In the genomic region with DNA sequence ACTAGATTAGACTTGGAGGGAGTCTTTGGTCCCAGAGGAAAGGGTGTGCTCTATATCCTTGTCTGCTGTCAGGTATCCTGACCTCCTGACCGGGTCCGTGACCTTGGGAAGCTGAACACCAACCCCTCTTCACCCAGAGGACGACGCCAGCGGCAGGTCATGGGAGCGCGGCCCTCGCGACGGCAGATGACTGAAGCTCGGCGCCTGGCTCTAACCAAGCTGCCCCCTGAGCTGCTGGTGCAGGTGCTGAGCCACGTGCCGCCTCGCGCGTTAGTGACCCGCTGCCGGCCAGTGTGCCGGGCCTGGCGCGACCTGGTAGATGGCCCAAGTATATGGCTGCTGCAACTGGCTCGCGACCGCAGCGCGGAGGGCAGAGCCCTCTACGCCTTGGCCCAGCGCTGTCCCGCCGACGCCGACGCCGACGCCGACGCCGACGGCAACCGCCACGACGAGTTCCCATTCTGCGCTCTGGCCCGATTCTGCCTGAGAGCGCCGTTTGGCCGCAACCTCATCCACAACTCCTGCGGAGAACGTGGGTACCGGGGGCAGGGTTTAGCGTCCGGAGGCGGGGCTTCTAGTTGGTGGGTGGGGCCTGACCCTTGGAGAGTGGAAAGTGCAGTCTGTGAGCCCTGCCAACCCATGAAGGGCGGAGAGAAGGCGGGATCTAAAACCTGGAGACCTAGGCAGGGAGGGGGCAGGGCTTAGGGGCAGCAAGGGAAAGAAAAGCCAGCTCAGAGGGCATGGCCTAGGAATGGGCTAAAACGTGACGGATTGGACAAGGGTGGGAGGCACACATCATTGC, we compare ENCODE assay signal across 8 mouse cellular contexts. TPM values are rescaled to one million over a fixed set of nuclear protein-coding genes. Genes with fewer than 3 reads are reported as not detected.
DNase-seq lines count a peak whose midpoint lies in the region; ATAC-seq lines count a peak whose summit lies in the region.
"Had no signal": no experiment of that assay in that cellular context is flagged by ENCODE, and none has a peak within 500 bp of the region (broad histone marks: within the 10 kb centered on the region; RNA-seq: fewer than 3 reads in every experiment).

No protein-coding gene starts in this region.

- H3K4me1 ChIP-seq in hindbrain, embryonic 12.5 days = peaks cover 8% of the 10 kb centered on the region
- 0 out of 2 replicates have a peak, but pooled peaks cover 3% of the 10 kb centered on the region for H3K4me1 ChIP-seq in limb, embryonic 11.5 days (ENCODE audit: control insufficient read depth, insufficient read depth, low read length)
- H3K4me1 ChIP-seq in midbrain, embryonic 11.5 days (ENCODE audit: control insufficient read depth, insufficient read depth, low read length) = peaks cover 7% of the 10 kb centered on the region; the same call in 1 of the 2 replicates

- peaks cover 9% of the 10 kb centered on the region for H3K36me3 ChIP-seq in hindbrain, embryonic 12.5 days
- peaks cover 7% of the 10 kb centered on the region for H3K36me3 ChIP-seq in limb, embryonic 11.5 days (ENCODE audit: control insufficient read depth, insufficient read depth, low read length)
- no peaks in the 10 kb centered on the region for H3K36me3 ChIP-seq in midbrain, embryonic 11.5 days (ENCODE audit: control insufficient read depth, insufficient read depth, low read length)

- peak overlapping the region; percentile 46 for H3K9ac ChIP-seq in hindbrain, embryonic 12.5 days
- H3K9ac ChIP-seq in limb, embryonic 11.5 days (ENCODE audit: low read length) = peak overlapping the region; percentile 52
- peak overlapping the region; percentile 57 for H3K9ac ChIP-seq in midbrain, embryonic 11.5 days (ENCODE audit: low read length)

- no peak overlapping the region for H3K27ac ChIP-seq in hindbrain, embryonic 12.5 days
- H3K27ac ChIP-seq in limb, embryonic 11.5 days (replicated peaks; ENCODE audit: low read depth, low read length) = 0 out of 2 replicates have a peak overlapping the region, but pooled peaks have one; percentile 21
- H3K27ac ChIP-seq in midbrain, embryonic 11.5 days (ENCODE audit: low read depth, low read length) = no peak overlapping the region
- H3K27ac ChIP-seq: macrophage had no signal

- peak overlapping the region; percentile 62 for H3K4me2 ChIP-seq in hindbrain, embryonic 12.5 days (replicated peaks)
- H3K4me2 ChIP-seq in limb, embryonic 11.5 days (ENCODE audit: low read depth, severe bottlenecking) = peak overlapping the region; percentile 79
- peak overlapping the region; percentile 67 for H3K4me2 ChIP-seq in midbrain, embryonic 11.5 days

- H3K4me3 ChIP-seq in hindbrain, embryonic 12.5 days = peak overlapping the region; percentile 38
- peak overlapping the region; percentile 42 for H3K4me3 ChIP-seq in limb, embryonic 11.5 days (ENCODE audit: low read depth, low read length)
- peak overlapping the region; percentile 39 for H3K4me3 ChIP-seq in midbrain, embryonic 11.5 days (ENCODE audit: low read depth, low read length)

- DNase-seq in adrenal gland, postnatal 10 days = peak; percentile 90
- peak; percentile 82 for DNase-seq in cerebellum, adult 9-11 months
- peak; percentile 31 to 34 for DNase-seq in frontal cortex, postnatal 36 days (ENCODE audit: low spot score in 2 of 2)
- DNase-seq in limb, embryonic 11.5 days (ENCODE audit: low spot score) = peak; percentile 91
- DNase-seq in midbrain, embryonic 11.5 days (ENCODE audit: low spot score, missing footprints) = peak; percentile 97
- DNase-seq in spleen, postnatal 14 days (ENCODE audit: low spot score in 2 of 2) = peak; percentile 56 to 60

- whole genome bisulfite sequencing in hindbrain, embryonic 12.5 days = 3% methylated on average over 58 of the region's 58 CpGs
- WGBS in limb, embryonic 11.5 days = 2% methylated on average over 58 of the region's 58 CpGs
- WGBS in midbrain, embryonic 11.5 days = 2% methylated on average over 58 of the region's 58 CpGs

- ATAC-seq in hindbrain, embryonic 12.5 days (ENCODE audit: low FRiP score) = peak; percentile 78
- peak; percentile 91 for ATAC-seq in limb, embryonic 11.5 days (ENCODE audit: insufficient number of reproducible peaks, low FRiP score, low TSS enrichment, low read depth)
- ATAC-seq in midbrain, embryonic 11.5 days (ENCODE audit: low FRiP score) = peak; percentile 87

- H3K27me3 ChIP-seq in hindbrain, embryonic 12.5 days = peaks cover 16% of the 10 kb centered on the region
- no peaks in the 10 kb centered on the region for H3K27me3 ChIP-seq in limb, embryonic 11.5 days (ENCODE audit: control insufficient read depth, insufficient read depth, low read length)
- peaks cover 3% of the 10 kb centered on the region for H3K27me3 ChIP-seq in midbrain, embryonic 11.5 days (ENCODE audit: control insufficient read depth, insufficient read depth, low read length)

- H3K9me3 ChIP-seq in hindbrain, embryonic 12.5 days (replicated peaks) = peaks cover 10% of the 10 kb centered on the region
- H3K9me3 ChIP-seq in limb, embryonic 11.5 days (ENCODE audit: control insufficient read depth, low read length) = no peaks in the 10 kb centered on the region
- H3K9me3 ChIP-seq in midbrain, embryonic 11.5 days (ENCODE audit: control insufficient read depth, low read length) = no peaks in the 10 kb centered on the region

RNA-seq across cellular contexts. Expression of a gene that starts 9.1 kb away (rescaled TPM):
- total RNA-seq in adrenal gland, postnatal 10 days (2021) = 10 to 100 TPM; 63.8 to 72.4 TPM
- polyA plus RNA-seq in hindbrain, embryonic 12.5 days (2016; fragmentation: Nextera tagmentation; extraction: Ambion mirVana) = 107 and 116 TPM in 2 replicates
- polyA plus RNA-seq in limb, embryonic 11.5 days (2014; fragmentation: Nextera tagmentation; extraction: Ambion mirVana) = 146 and 156 TPM in 2 replicates
- polyA plus RNA-seq in midbrain, embryonic 11.5 days (2014; fragmentation: Nextera tagmentation; extraction: Ambion mirVana) = 127 and 135 TPM in 2 replicates

RNA-seq across cellular contexts. Expression of a gene that starts 9.2 kb away (rescaled TPM):
- total RNA-seq in adrenal gland, postnatal 10 days (2021) = 10 to 100 TPM; 17.5 to 23.7 TPM
- 25.7 and 28.0 TPM in 2 replicates for polyA plus RNA-seq in hindbrain, embryonic 12.5 days (2016; fragmentation: Nextera tagmentation; extraction: Ambion mirVana)
- polyA plus RNA-seq in limb, embryonic 11.5 days (2014; fragmentation: Nextera tagmentation; extraction: Ambion mirVana) = 34.9 and 35.8 TPM in 2 replicates
- polyA plus RNA-seq in midbrain, embryonic 11.5 days (2014; fragmentation: Nextera tagmentation; extraction: Ambion mirVana) = 25.9 and 27.7 TPM in 2 replicates

RNA-seq across cellular contexts. Expression of a gene that starts 15.9 kb away (rescaled TPM):
- 1 to 10 TPM; 3.7 to 6.0 TPM for total RNA-seq in adrenal gland, postnatal 10 days (2021)
- 8.5 and 11.1 TPM in 2 replicates for polyA plus RNA-seq in hindbrain, embryonic 12.5 days (2016; fragmentation: Nextera tagmentation; extraction: Ambion mirVana)
- polyA plus RNA-seq in limb, embryonic 11.5 days (2014; fragmentation: Nextera tagmentation; extraction: Ambion mirVana) = 15.9 and 16.4 TPM in 2 replicates
- polyA plus RNA-seq in midbrain, embryonic 11.5 days (2014; fragmentation: Nextera tagmentation; extraction: Ambion mirVana) = 5.8 and 6.0 TPM in 2 replicates

RNA-seq across cellular contexts. Expression of a gene that starts 23.4 kb away (rescaled TPM):
- total RNA-seq in adrenal gland, postnatal 10 days (2021) = not detected
- 3.2 and 4.0 TPM in 2 replicates for polyA plus RNA-seq in hindbrain, embryonic 12.5 days (2016; fragmentation: Nextera tagmentation; extraction: Ambion mirVana)
- polyA plus RNA-seq in limb, embryonic 11.5 days (2014; fragmentation: Nextera tagmentation; extraction: Ambion mirVana) = not detected in 2 replicates
- polyA plus RNA-seq in midbrain, embryonic 11.5 days (2014; fragmentation: Nextera tagmentation; extraction: Ambion mirVana) = not detected in 2 replicates
- polyA plus RNA-seq: macrophage had no signal

RNA-seq across cellular contexts. Expression of a gene that starts 34.0 kb away (rescaled TPM):
- total RNA-seq in adrenal gland, postnatal 10 days (2021) = 10 to 100 TPM; 68.8 to 74.9 TPM
- polyA plus RNA-seq in hindbrain, embryonic 12.5 days (2016; fragmentation: Nextera tagmentation; extraction: Ambion mirVana) = 90.1 and 90.4 TPM in 2 replicates
- polyA plus RNA-seq in limb, embryonic 11.5 days (2014; fragmentation: Nextera tagmentation; extraction: Ambion mirVana) = 68.8 and 69.8 TPM in 2 replicates
- 66.2 and 76.5 TPM in 2 replicates for polyA plus RNA-seq in midbrain, embryonic 11.5 days (2014; fragmentation: Nextera tagmentation; extraction: Ambion mirVana)

Comparison
In these comparisons a context has a peak if more than half of its experiments do, and no peak if none do; other contexts are left out.
1. DNase-seq: peak in every context shown above with its lines; median percentile 97 in midbrain, embryonic 11.5 days; 91 in limb, embryonic 11.5 days; 90 in adrenal gland, postnatal 10 days; 82 in cerebellum, adult 9-11 months; 58 in spleen, postnatal 14 days; 32 in frontal cortex, postnatal 36 days.